Mouse (Mus musculus): Measurements from ENCODE around the gene Gpr107. TPM values are rescaled to one million over a fixed set of nuclear protein-coding genes. Genes with fewer than 3 reads are reported as not detected.

Gene Gpr107
- polyA plus RNA-seq, 2 experiments = 25.1 to 34.5 TPM

DNA sequence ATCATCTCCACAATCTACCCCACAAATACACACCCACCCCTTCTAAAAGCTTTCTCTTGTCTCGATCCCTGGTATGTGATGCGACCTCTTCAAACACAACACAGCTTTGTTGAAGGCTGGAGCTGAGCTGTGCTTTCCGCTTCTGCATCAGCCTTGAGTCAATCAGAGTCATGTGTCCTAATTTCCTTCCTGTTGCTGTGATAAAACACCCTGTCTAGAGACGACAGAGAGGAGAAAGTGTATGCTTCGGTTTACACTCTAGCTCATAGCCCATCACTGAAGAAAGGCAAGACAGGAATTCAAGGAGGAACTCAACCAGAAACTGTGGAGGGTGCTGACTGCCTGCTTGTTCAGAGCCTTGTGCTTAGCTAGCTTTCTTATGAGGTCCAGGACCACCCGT, 43.9 kb upstream of the Gpr107 start:
- TF ChIP-seq POLR2A (IDR thresholded peaks at IDR 0.05; ENCODE audit: borderline replicate concordance, extremely low read depth, insufficient read depth, insufficient read length) = no peak
- H3K4me1 ChIP-seq (ENCODE audit: control insufficient read depth, insufficient read depth, low read length) = peaks cover 19% of the 10 kb centered on the region

DNA sequence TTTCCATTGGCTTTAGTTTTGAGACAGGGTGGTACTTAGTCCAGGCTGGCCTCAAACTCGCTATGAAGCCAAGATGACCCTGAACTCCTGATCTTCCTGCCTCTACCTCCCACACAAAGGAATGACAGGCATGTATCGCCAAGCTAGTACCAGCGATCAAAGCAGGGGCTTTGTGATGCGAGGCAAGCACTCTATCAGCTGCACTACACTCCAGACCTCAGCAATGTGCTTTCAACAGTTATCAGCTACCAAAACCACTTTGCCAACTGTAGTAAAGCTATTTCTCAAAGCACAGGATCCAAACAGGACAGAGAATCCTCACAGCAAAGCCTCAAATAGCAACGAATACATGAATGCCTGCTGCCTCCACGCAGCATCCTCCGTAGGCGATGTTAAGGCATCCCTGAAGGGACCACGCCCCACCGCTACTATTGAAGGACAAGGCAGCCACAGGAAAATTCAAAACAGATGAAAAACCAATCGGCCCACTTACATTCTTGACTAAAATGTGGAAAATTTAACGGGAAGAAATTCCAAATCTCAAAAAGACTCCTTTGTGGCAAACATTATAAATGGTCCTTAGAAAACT, 42.1 kb upstream of the Gpr107 start:
- Histone ChIP-seq H3K4me2 (replicated peaks; ENCODE audit: low read depth, low read length, severe bottlenecking) (no peak overlapping the region), H3K4me1 (ENCODE audit: control insufficient read depth, insufficient read depth, low read length) (peaks cover 19% of the 10 kb centered on the region), H3K36me3 (ENCODE audit: control insufficient read depth, insufficient read depth, low read length) (no peaks in the 10 kb centered on the region), H3K27ac (replicated peaks; ENCODE audit: low read depth, low read length) (peak overlapping the region; percentile 70; the same call in 1 of the 2 replicates), H3K27me3 (ENCODE audit: control insufficient read depth, insufficient read depth, low read length) (no peaks in the 10 kb centered on the region), H3K9me3 (ENCODE audit: control insufficient read depth, low read length) (no peaks in the 10 kb centered on the region), H3K9ac (ENCODE audit: low read depth, low read length, severe bottlenecking) (no peak overlapping the region), H3K4me3 (replicated peaks; ENCODE audit: low read length) (no peak overlapping the region)
- DNase-seq (ENCODE audit: low spot score) (no peak), ATAC-seq (ENCODE audit: low FRiP score, low read depth) (no peak)
- WGBS = 49% methylated on average over 12 of the region's 12 CpGs
- TF ChIP-seq POLR2A (IDR thresholded peaks at IDR 0.05; ENCODE audit: borderline replicate concordance, extremely low read depth, insufficient read depth, insufficient read length) = no peak

More for the DNA sequence above, 43.9 kb upstream of the Gpr107 start:
- H3K36me3 ChIP-seq (ENCODE audit: control insufficient read depth, insufficient read depth, low read length) = no peaks in the 10 kb centered on the region
- ATAC-seq (ENCODE audit: low FRiP score, low read depth) (no peak), DNase-seq (ENCODE audit: low spot score) (no peak)
- H3K4me2 ChIP-seq (replicated peaks; ENCODE audit: low read depth, low read length, severe bottlenecking) = no peak overlapping the region
- H3K27me3 ChIP-seq (ENCODE audit: control insufficient read depth, insufficient read depth, low read length) = no peaks in the 10 kb centered on the region
- H3K9ac ChIP-seq (ENCODE audit: low read depth, low read length, severe bottlenecking) = no peak overlapping the region
- no peak overlapping the region for H3K4me3 ChIP-seq (replicated peaks; ENCODE audit: low read length)
- H3K27ac ChIP-seq (replicated peaks; ENCODE audit: low read depth, low read length) = no peak overlapping the region
- H3K9me3 ChIP-seq (ENCODE audit: control insufficient read depth, low read length) = no peaks in the 10 kb centered on the region
- 83% methylated on average over 6 of the region's 6 CpGs for WGBS

DNA sequence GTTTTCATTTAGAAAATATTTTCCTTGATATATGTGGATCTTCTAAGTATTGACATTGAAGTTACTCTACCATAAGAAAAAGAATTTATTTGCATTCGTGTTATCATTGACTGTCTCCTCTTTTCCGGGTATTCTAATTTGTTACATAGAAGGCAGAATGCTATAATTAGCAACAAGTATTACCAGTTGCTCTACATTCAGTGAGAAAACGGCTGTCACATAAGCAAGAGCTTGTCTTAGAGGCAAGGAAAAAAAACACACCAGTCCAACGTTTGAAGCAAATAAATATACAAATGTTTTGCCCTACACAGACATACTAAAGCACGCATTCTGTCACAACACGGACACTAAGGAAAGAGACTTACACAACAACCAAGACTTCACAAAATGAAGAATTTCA, 40.4 kb upstream of the Gpr107 start:
- TF ChIP-seq POLR2A (IDR thresholded peaks at IDR 0.05; ENCODE audit: borderline replicate concordance, extremely low read depth, insufficient read depth, insufficient read length) = no peak
- Histone ChIP-seq H3K4me3 (replicated peaks; ENCODE audit: low read length) (no peak overlapping the region), H3K9me3 (ENCODE audit: control insufficient read depth, low read length) (no peaks in the 10 kb centered on the region), H3K27ac (replicated peaks; ENCODE audit: low read depth, low read length) (no peak overlapping the region), H3K4me2 (replicated peaks; ENCODE audit: low read depth, low read length, severe bottlenecking) (no peak overlapping the region), H3K36me3 (ENCODE audit: control insufficient read depth, insufficient read depth, low read length) (no peaks in the 10 kb centered on the region), H3K27me3 (ENCODE audit: control insufficient read depth, insufficient read depth, low read length) (no peaks in the 10 kb centered on the region), H3K9ac (ENCODE audit: low read depth, low read length, severe bottlenecking) (no peak overlapping the region), H3K4me1 (ENCODE audit: control insufficient read depth, insufficient read depth, low read length) (peaks cover 33% of the 10 kb centered on the region)
- ATAC-seq (ENCODE audit: low FRiP score, low read depth) (no peak), DNase-seq (ENCODE audit: low spot score) (no peak)
- 50% methylated on average over 6 of the region's 6 CpGs for WGBS

GRCm38 (mm10) chr2:31114205-31114604, 37.9 kb upstream of the Gpr107 start:
- Histone ChIP-seq H3K27me3 (ENCODE audit: control insufficient read depth, insufficient read depth, low read length) (no peaks in the 10 kb centered on the region), H3K4me2 (replicated peaks; ENCODE audit: low read depth, low read length, severe bottlenecking) (no peak overlapping the region), H3K4me3 (replicated peaks; ENCODE audit: low read length) (no peak overlapping the region), H3K4me1 (ENCODE audit: control insufficient read depth, insufficient read depth, low read length) (peaks cover 27% of the 10 kb centered on the region), H3K9ac (ENCODE audit: low read depth, low read length, severe bottlenecking) (no peak overlapping the region), H3K27ac (replicated peaks; ENCODE audit: low read depth, low read length) (no peak overlapping the region), H3K9me3 (ENCODE audit: control insufficient read depth, low read length) (no peaks in the 10 kb centered on the region), H3K36me3 (ENCODE audit: control insufficient read depth, insufficient read depth, low read length) (peaks cover 2% of the 10 kb centered on the region; the same call in 1 of the 2 replicates)
- no peak for DNase-seq (ENCODE audit: low spot score)
- no peak for TF ChIP-seq POLR2A (IDR thresholded peaks at IDR 0.05; ENCODE audit: borderline replicate concordance, extremely low read depth, insufficient read depth, insufficient read length)
- whole genome bisulfite sequencing = 87% methylated on average over 2 of the region's 2 CpGs
- no peak for ATAC-seq (ENCODE audit: low FRiP score, low read depth)

DNA sequence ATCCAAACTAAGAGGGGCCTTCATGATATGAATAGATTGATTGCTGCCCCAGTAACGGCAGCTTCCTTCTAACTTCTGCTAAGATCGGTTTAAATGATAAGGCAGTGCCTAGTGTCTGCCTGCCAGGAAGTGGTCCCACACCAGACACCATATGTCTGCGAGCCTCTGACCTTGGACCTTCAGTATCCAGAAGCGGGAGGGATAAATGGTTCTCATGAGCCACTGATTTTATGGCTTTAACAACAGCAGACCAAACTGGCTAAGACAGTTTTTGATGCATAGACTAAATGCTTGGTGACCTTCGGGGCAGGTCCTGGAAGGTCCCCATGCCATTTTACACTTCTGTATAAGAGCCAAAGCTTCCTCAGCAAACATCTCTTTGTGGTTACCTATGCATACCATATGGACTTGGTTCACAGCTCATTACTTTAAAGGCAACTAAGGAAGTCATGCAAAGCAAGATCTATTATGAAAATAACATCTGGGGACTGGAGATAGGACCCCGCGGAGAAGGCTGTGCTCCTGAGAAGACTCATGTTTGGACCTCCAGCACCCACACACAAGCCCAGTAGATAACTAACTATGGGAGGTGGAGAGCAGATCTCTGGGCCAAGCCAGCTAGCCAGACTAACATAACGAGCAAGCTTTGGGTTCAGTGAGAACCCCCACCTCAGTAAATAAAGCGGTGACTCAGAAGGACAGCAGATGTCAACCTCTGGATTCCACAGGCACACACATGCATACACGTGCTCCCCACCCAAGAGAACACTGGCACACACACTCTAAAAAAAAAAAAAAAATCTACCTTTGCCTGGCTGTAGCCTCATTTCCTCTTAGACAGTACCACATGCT, 36.8 kb upstream of the Gpr107 start:
- Histone ChIP-seq H3K9me3 (ENCODE audit: control insufficient read depth, low read length) (no peaks in the 10 kb centered on the region), H3K27me3 (ENCODE audit: control insufficient read depth, insufficient read depth, low read length) (no peaks in the 10 kb centered on the region), H3K27ac (replicated peaks; ENCODE audit: low read depth, low read length) (peak overlapping the region; percentile 70), H3K4me2 (replicated peaks; ENCODE audit: low read depth, low read length, severe bottlenecking) (no peak overlapping the region; the same call in 1 of the 2 replicates), H3K36me3 (ENCODE audit: control insufficient read depth, insufficient read depth, low read length) (peaks cover 2% of the 10 kb centered on the region; the same call in 1 of the 2 replicates), H3K4me1 (ENCODE audit: control insufficient read depth, insufficient read depth, low read length) (peaks cover 23% of the 10 kb centered on the region), H3K9ac (ENCODE audit: low read depth, low read length, severe bottlenecking) (no peak overlapping the region), H3K4me3 (replicated peaks; ENCODE audit: low read length) (no peak overlapping the region)
- TF ChIP-seq POLR2A (IDR thresholded peaks at IDR 0.05; ENCODE audit: borderline replicate concordance, extremely low read depth, insufficient read depth, insufficient read length) = no peak
- 34% methylated on average over 10 of the region's 10 CpGs for WGBS
- ATAC-seq (ENCODE audit: low FRiP score, low read depth) (0 out of 2 replicates have a peak, but pooled peaks have one; percentile 31), DNase-seq (ENCODE audit: low spot score) (no peak)

Data from limb, embryonic 14.5 days (tissue).